Mouse (Mus musculus) forebrain, embryonic 10.5 days (tissue): Measurements from ENCODE around the gene Nnat. TPM values are rescaled to one million over a fixed set of nuclear protein-coding genes. Genes with fewer than 3 reads are reported as not detected.
"Not testable (repeated sequence)": the region's sequence is repeated elsewhere in the genome, so short reads cannot be mapped to it uniquely, and the experiment has no call there.

ENCODE experiments used
- DNase-seq: peaks from one replicate; pipeline ENCODE4 v3.0.0-alpha.2; 2017; ENCODE audit warnings: low spot score; ENCODE audit errors: extremely low spot score
- H3K27ac ChIP-seq: fragments of 300-500 bp; sonication (generic); 2 replicates; pipeline ENCODE4 v1.5.1; 2016; ENCODE audit warnings: mild to moderate bottlenecking
- H3K27me3 ChIP-seq: fragments of 300-500 bp; sonication (generic); 2 replicates; pipeline ENCODE4 v1.6.1; 2016; ENCODE audit warnings: mild to moderate bottlenecking; ENCODE audit not compliant: poor library complexity, severe bottlenecking
- H3K36me3 ChIP-seq: fragments of 300-500 bp; sonication (generic); replicated peaks from 2 replicates; pipeline ENCODE4 v1.6.1; 2016; ENCODE audit warnings: mild to moderate bottlenecking, moderate library complexity
- H3K4me1 ChIP-seq: fragments of 300-500 bp; sonication (generic); 2 replicates; pipeline ENCODE4 v1.6.1; 2016
- H3K4me3 ChIP-seq: fragments of 300-500 bp; sonication (generic); 2 replicates; pipeline ENCODE4 v1.5.1; 2016; ENCODE audit warnings: mild to moderate bottlenecking, moderate library complexity
- H3K9me3 ChIP-seq: fragments of 300-500 bp; sonication (generic); 2 replicates; pipeline ENCODE4 v1.6.1; 2016; ENCODE audit warnings: mild to moderate bottlenecking, moderate library complexity
- WGBS: fragments of 180-500 bp; shearing (Covaris S2); methylation state at CpG from one replicate; pipeline ENCODE4 v1.1.7; 2016; 5-methylcytosine and 5-hydroxymethylcytosine counted together
- microRNA-seq: library from miRNA; unstranded; fragments of <30 nt; microRNA quantifications from one replicate; pipeline ENCODE4, GENCODE M21; 2017
- polyA plus RNA-seq: library from polyadenylated mRNA; unstranded; fragments of >200 nt; fragmentation: Nextera tagmentation; extraction: Ambion mirVana; gene quantifications from 2 replicates; pipeline ENCODE4 v1.2.1, GENCODE M21; 2016

Gene Nnat
- polyA plus RNA-seq, 1 experiment from 2014 or later = 2,173 TPM

DNA sequence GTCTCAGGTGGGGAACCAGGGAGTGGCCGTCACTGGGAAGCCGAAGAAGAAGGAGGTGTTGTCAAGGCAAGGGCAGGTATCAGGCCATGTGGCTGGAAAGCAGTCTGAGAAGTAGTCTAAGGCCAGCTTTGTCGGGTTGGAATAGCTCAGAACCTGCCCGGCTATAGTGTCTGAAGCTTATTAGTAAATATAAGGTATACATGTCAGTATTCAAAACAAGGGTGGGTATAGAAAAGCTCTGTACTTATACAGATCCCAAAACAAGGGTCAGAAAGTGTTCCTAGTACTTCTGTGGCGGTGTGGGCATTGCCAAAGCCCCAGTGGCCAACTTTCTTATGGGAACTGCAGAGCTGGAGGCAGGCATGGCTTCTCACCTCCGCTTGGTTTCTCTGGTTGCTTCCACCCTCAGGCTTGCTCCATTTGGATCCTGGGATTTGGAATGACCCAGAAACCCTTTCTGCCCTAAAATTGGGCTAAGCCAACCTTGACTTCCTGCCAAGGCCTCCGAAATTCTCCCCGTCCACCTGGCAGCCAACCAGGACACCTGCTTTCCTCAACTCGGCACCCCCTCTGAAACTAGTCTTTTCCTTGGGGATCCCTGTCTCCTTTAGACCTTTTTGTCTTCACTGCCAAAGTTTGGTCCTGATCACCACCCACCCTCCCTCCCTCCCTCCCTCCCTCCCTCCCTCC, 10.1 kb downstream of the Nnat start:
- H3K36me3 ChIP-seq = no peaks in the 10 kb centered on the region
- WGBS = 75% methylated on average over 9 of the region's 9 CpGs
- no peak for DNase-seq
- no peaks in the 10 kb centered on the region for H3K9me3 ChIP-seq
- H3K27me3 ChIP-seq = peaks cover 9% of the 10 kb centered on the region; the same call in 1 of the 2 replicates
- H3K4me3 ChIP-seq = no peak overlapping the region
- peak overlapping the region; percentile 45 for H3K27ac ChIP-seq
- peaks cover 57% of the 10 kb centered on the region for H3K4me1 ChIP-seq

GRCm38 (mm10) chr2:157571224-157571832, 11.4 kb downstream of the Nnat start, which contains the start of gene Blcap:
TSS of gene Blcap (minus strand) at chr2:157571274.
- H3K4me3 ChIP-seq = no peak within 1 kb of the TSS
- H3K36me3 ChIP-seq = no peaks in the 10 kb centered on the region
- peaks cover 44% of the 10 kb centered on the region for H3K4me1 ChIP-seq
- WGBS = 12% methylated on average over 6 of the region's 6 CpGs
- peak; percentile 57 for DNase-seq
- H3K27ac ChIP-seq = peak within 1 kb of the TSS; percentile 45
- peaks cover 9% of the 10 kb centered on the region; the same call in 1 of the 2 replicates for H3K27me3 ChIP-seq
- no peaks in the 10 kb centered on the region for H3K9me3 ChIP-seq

DNA sequence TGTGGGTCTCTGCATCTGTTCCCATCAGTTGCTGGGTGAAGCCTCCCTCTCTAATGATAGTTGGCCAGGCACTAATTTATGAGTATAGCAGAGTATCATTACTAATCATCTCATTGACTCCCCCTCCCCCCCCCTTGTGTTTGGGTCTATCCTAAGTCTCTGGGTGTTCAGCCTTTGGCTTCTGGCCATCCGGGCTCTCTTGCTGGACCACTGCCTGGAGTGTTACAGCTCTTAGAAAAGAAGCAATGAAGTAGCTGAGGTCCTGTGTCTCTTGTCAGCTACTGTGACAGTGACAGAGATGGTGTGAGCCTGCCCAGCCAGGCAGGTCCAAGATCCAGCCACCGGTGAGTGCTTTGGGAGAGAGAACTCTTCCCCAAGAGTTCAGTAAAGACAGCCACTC, 12.9 kb downstream of the Nnat start:
- peaks cover 30% of the 10 kb centered on the region for H3K4me1 ChIP-seq
- H3K27ac ChIP-seq = no peak overlapping the region
- peaks cover 9% of the 10 kb centered on the region; the same call in 1 of the 2 replicates for H3K27me3 ChIP-seq
- DNase-seq = no peak
- H3K9me3 ChIP-seq = no peaks in the 10 kb centered on the region
- no peak overlapping the region for H3K4me3 ChIP-seq
- no peaks in the 10 kb centered on the region for H3K36me3 ChIP-seq
- WGBS = 75% methylated on average over 2 of the region's 2 CpGs

DNA sequence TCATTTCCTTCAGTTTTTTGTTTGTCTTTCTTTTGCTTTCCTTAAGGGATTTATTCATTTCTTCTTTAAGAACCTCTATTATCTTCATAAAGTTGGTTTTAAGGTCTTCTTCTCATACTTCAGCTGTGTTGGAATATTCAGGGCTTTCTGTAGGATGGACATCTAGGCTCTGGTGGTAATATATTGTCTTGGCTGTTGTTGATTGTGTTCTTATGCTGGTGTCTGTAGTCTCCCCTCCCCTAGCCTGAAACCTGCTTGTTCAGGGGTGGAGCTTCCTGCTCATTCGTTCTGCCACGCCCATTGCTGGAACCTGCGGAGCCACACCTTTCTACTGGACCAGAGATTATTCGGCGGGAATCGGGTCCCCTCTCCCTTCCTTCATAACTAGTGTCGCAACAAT, 25.5 kb downstream of the Nnat start:
- H3K27me3 ChIP-seq = not testable (repeated sequence)

DNA sequence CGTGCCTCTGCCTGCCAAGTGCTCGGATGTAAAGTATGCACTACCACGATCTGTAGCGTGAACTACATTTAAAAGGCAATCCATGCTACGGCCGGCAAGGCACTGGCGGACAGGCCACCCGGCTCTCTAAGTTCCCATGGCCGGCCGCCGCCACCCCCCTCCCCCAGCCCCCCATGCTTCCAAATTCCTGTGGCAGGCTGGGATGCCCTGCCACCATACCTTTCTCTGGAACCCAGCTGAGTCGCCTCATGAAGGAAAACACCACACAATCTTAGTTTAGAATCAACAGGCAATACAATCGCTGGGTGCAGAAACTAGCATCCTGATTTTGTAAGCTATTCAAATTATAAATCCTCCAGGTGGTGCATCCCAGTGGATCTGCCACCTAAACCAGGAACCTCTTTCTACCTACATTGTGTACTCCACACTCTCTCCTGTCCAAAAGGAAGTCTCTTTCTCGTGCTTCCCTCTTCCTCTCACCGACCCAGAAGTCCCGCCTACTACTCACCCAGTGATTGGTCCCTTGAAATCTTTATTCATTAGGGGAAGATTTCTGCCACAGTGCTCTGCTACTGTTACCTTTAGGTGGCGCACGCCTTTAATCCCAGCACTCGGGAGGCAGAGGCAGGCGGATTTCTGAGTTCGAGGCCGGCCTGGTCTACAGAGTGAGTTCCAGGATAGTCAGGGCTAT, 37.1 kb downstream of the Nnat start:
- no peak overlapping the region for H3K27ac ChIP-seq
- peak overlapping the region; percentile 19; the same call in 1 of the 2 replicates for H3K4me3 ChIP-seq
- no peak for DNase-seq
- no peaks in the 10 kb centered on the region for H3K36me3 ChIP-seq
- H3K9me3 ChIP-seq = no peaks in the 10 kb centered on the region
- no peaks in the 10 kb centered on the region for H3K27me3 ChIP-seq
- H3K4me1 ChIP-seq = no peaks in the 10 kb centered on the region
- 67% methylated on average over 22 of the region's 22 CpGs for WGBS

More for the DNA sequence above, 25.5 kb downstream of the Nnat start:
- not testable (repeated sequence) for H3K4me3 ChIP-seq, H3K4me1 ChIP-seq, H3K36me3 ChIP-seq, DNase-seq, H3K27ac ChIP-seq, H3K9me3 ChIP-seq
- 22% methylated on average over 7 of the region's 7 CpGs for WGBS

GRCm38 (mm10) chr2:157601435-157601839, 41.6 kb downstream of the Nnat start:
- Histone ChIP-seq H3K36me3 (no peaks in the 10 kb centered on the region), H3K9me3 (no peaks in the 10 kb centered on the region)

DNA sequence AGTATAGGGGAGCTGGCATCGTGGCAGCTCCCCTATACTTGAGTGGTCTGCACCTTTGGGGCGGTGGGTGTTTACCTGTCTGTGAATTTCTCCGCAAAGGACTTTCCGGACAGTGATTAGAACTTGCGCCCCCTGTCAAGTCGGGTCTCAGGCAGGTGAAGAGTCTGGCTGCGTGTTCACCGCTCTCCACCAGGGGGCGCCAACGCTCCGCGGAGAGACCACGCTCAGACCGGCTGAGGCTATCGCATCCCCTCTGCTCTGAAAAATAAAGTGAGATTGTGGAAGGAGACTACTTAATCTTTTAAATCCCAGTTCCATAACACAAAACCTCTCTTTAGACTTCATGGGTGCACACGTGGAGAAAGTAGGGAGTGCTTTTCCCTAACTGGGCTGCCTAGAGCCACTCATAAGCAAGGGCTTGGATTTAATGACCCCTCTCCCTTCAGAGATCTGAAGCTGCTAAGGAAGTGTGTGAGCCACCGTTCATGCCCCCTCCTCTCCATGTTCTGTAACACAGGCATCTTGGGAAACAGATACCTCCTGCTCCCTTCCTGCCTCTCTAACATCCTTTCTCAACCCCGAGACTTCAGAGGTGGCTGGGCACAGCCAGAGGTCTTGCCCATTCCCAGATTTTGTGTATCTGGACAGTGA, 45.3 kb downstream of the Nnat start:
- Histone ChIP-seq H3K27me3 (peaks cover 30% of the 10 kb centered on the region), H3K4me1 (peaks cover 8% of the 10 kb centered on the region), H3K36me3 (no peaks in the 10 kb centered on the region), H3K27ac (no peak overlapping the region), H3K9me3 (no peaks in the 10 kb centered on the region), H3K4me3 (no peak overlapping the region)
- 8% methylated on average over 18 of the region's 18 CpGs for WGBS
- DNase-seq = peak; percentile 87

More at GRCm38 (mm10) chr2:157601435-157601839, 41.6 kb downstream of the Nnat start:
- no peak overlapping the region for H3K4me3 ChIP-seq
- WGBS = 86% methylated on average over 6 of the region's 6 CpGs
- DNase-seq = no peak
- H3K4me1 ChIP-seq = no peaks in the 10 kb centered on the region
- H3K27me3 ChIP-seq = peaks cover 29% of the 10 kb centered on the region
- no peak overlapping the region for H3K27ac ChIP-seq

DNA sequence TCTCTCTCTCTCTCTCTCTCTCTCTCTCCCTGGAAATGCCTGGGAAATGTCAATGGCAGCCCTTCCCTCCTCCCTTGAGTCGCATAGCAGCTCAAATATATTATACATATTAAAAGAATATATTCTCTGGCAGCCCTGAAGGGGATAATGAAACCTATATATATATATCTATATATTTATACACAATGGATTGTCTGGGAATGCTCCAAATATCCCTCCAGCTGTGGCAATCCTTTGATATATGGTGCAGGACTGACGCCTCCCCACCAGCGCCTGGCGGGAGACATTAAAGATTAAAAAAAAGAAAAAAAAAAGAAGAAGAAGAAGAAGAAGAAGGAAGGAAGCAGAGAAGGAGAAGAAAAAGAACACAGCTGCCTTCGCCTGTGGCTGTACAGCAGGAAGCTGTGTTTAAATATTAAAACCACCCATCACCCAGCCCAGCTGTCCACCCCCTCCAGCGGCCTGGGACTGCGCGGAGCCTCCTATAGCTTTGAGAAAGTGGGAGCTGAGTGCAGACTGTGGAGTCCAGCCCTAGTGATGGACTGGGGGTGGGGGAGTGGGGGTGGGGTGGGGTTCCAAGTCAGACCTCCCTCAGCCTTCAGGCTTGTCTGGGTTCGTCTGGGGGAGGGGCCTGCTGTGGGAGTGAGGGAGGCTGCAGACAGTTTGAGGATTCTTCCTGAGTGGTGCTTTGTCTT, 47.8 kb downstream of the Nnat start:
- Histone ChIP-seq H3K4me3 (no peak overlapping the region), H3K27me3 (peaks cover 31% of the 10 kb centered on the region), H3K27ac (no peak overlapping the region), H3K4me1 (peaks cover 8% of the 10 kb centered on the region), H3K9me3 (no peaks in the 10 kb centered on the region), H3K36me3 (no peaks in the 10 kb centered on the region)
- no peak for DNase-seq
- whole genome bisulfite sequencing = 70% methylated on average over 9 of the region's 9 CpGs

DNA sequence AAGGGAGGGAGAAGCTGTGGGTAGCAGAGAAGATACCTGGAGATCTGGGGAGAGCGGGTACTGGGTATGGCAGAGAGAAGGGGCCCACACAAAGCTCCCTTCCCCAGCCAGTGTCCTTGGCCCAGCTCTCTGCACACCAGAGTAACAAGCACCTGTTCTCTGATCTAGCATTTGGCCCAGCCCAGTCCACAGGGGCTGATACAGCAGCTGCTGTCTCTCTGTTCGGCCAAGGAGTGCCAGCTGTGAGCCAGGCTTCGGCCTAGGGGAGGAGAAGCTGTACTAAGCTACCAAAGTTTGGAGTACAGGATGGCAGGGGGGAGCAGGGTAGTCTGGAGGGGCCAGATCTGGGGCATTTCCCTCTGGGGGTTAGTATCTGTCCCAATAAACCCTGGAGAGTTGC, 51.9 kb downstream of the Nnat start:
- Histone ChIP-seq H3K36me3 (no peaks in the 10 kb centered on the region), H3K4me3 (no peak overlapping the region), H3K9me3 (no peaks in the 10 kb centered on the region), H3K27ac (peak overlapping the region; percentile 4; the same call in 1 of the 2 replicates), H3K4me1 (peaks cover 24% of the 10 kb centered on the region), H3K27me3 (peaks cover 12% of the 10 kb centered on the region)
- WGBS = 81% methylated on average over 3 of the region's 3 CpGs
- no peak for DNase-seq

Small RNAs within 50 kb of the gene (microRNA-seq; reads per million reads assigned to microRNA genes)
- gene Gm23134 = 12.3 reads per million, percentile 23 among the genes with 10 or more reads in this experiment

Other genes starting within 250 kb of the Nnat start
- 0.34 TPM in 1 of 2 replicates, not detected in the other for gene Ghrh, start 212.6 kb upstream of the Nnat start, polyA plus RNA-seq
- 64.4 and 68.1 TPM in 2 replicates for gene Manbal, start 192.5 kb upstream of the Nnat start, polyA plus RNA-seq
- gene Src, start 141.6 kb upstream of the Nnat start, polyA plus RNA-seq = 19.2 and 19.6 TPM in 2 replicates
- gene Blcap, start 11.2 kb downstream of the Nnat start, polyA plus RNA-seq = 78.7 and 82.3 TPM in 2 replicates
- 98.8 and 104 TPM in 2 replicates for gene Ctnnbl1, start 177.3 kb downstream of the Nnat start, polyA plus RNA-seq